Mouse (Mus musculus) CD4-positive, CD25-positive, alpha-beta regulatory T cell, adult 4 months (primary cell): ENCODE measurements around the gene Spon1. TPM values are rescaled to one million over a fixed set of nuclear protein-coding genes. Genes with fewer than 3 reads are reported as not detected.

Source experiments
- ATAC-seq: one replicate; pipeline ENCODE4 v1.8.0; 2017
- polyA plus RNA-seq, 2 experiments: library from polyadenylated mRNA; unstranded; fragments of 100-300 nt; shearing (Covaris generic); gene quantifications; one replicate each; pipeline ENCODE4 v1.2.1; 2017

Gene Spon1
- polyA plus RNA-seq, 2 experiments from 2014 or later = 1.1 TPM

DNA sequence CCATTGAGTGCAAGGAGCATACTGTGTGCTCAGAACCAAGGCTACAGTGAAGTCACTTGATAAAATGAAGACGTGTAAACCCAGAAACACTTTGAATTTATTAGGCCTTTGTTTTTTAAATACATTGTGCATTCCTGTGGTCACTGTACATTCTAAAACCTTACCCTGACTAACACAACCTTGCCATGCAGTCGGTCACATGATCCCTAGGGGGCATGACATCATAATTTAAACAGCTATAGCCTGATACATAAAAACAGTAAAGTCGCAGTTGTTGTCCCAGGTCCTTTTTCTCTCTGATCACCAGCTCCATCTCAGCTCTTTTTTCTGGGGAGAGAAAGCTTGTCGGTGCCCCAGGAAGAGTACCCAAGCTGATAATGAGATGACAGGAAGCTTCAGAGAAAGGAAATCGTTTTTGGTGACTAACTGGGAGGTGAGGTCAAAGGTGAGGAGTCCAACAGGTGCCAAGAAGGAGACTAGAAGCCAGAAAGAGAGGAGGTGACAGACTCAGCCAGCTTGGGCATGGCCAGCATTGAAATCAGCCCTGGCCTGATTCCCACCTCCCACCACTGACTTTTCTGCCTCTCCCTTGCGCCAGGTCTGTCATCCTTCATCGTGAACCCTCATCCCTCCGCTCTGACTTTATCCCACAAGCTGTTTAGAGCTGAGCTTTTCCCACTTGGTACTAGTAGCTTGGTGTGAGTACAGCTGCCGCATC is 246.1 kb downstream of the Spon1 start:
- ATAC-seq = no peak

DNA sequence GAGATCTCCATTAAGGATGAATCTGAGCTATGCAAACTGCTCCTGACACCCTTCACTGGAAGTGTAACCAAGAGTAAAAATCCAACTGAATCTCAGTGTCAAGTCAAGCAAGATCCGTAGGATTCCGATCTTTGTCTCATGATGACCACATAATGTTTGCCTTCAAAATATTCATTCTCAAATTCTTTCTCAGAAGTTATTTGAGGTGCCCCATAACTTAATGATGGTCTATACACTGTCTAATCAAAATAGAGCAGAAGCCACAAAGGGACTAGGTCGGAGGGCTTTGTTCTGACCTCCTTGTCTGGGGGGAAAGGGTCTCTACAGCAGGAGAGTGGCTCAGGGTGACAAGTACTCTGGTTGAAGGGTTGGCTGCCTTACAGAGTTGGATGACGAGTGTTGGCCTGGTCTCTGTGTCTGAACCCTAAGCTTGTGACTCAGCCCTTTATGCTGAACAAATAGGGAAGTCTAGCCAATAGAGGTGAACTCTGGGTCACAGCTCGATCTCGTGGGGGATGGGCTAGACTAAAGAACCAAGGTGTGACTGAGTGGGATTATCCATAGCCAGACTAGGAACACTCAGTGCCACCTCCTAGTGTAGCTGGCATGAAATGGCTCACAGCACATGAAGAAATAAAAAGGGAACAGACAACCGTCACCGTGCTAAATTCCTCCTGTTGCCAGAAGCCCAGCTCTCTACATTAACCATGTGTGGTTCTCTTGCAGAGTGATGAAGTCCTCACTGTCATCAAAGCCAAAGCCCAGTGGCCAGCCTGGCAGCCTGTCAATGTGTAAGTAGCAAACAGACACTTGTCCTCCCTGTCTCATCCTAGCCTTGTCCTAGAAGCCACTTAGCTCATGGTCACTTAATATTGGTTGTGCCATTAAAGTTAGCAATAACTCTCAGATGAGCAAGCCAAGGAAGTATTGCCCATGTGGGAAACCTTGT is 250.5 kb downstream of the Spon1 start:
- no peak for ATAC-seq

DNA sequence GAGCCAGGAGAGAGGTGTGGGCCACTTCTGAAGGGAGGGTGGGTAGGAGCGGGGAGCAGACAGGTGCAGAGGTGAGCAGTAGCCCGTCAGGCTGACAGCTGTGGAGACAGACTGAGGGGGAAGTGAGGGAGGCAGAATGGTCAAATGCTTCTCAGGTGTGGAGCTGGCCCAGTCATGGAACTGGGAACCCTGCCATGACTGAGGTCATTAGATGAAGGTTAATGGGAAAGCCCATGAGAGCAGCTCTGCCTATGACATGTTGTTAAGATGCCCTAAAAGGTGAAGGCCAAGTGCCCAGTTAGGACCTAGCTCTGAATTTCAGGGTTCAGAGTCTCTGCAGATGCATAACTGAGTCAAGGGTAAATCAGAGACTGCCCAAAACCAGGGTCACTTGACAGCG is 253.1 kb downstream of the Spon1 start:
- no peak for ATAC-seq

DNA sequence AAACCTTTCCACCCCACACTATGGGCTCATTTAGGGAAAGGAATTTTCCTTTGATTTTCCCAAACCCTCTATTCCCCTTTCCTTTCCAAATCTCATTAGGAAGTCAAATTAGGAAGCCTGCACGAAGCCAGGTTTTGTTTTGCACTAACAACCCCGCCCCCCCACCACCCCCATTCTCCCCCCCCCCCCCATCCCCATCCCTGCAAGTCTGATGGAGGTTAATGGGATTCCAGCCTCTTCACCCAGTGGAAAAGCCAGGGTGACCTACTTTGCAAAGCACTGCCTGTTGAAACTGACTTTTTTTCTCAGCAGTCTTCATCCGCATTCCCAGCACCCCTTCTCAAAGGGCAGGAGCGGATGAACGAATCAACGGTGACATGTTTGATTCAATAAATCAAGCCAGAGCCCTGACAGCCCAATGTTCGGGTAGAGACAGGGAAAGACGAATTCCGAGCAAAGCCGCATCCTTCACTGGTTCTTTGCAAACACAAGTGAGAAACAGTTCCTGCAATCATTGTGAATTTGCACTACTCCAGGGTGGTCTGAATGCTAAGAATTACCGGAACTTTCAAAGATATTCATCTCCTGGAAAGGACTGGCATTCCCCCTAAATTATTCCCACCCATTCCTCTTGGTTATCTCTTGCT is 254.4 kb downstream of the Spon1 start:
- ATAC-seq = peak; percentile 51

DNA sequence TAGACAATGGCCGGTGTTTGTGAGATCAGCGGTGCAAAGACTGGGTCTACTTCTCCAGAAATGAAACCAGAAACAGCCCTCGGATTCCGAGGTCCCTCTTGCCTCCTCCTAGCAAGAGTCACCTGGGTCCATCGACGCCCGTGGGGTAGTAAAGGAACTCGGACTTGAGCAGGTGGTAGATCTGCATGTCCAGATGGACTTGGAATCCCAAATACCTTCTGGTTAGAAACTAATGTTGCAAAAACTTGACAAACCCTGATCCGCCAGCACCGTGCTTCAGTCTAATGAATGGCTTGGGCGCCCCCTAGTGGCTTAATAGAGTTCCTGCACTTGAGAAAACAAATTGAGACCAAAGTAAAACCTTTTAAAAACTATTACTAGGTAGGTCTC is 254.9 kb downstream of the Spon1 start:
- peak; percentile 83 for ATAC-seq

DNA sequence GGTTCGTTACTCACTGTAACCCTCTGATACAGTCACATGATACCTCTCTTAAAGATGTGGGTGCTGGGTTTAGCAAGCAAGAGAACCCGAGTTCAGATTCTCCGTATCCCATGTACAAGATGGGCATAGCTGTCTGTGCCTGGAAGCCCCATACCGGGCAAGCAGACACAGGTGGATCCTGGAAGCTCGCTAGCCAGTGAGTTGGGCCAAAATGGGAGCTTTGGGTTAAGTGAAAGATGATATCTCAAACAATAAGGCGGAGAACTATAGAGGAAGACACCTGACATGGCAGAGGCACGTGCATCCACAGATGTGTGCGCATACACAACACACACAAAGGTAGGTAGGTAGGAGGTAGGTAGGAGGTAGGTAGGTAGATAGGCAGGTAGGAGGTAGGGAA is 261.1 kb downstream of the Spon1 start:
- no peak for ATAC-seq

DNA sequence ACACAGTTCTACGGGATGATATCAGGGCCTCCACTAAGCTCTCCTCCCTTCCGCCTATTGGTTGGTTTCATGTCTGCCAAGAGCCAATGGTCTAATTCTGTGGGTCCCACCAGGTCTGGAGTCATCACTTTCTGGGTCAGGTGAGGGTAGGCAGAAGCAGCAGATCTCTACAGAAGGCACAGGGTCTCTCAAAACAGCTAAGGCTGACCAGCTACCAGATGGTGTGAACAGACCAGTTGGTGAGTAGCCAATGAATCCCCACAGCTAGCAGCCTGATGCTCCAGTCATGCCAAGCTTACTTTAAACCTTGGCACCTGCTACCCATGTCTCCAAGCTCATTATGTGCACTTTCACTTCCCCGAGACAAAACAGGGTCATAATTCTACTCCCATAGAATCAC is 261.6 kb downstream of the Spon1 start:
- ATAC-seq = no peak

DNA sequence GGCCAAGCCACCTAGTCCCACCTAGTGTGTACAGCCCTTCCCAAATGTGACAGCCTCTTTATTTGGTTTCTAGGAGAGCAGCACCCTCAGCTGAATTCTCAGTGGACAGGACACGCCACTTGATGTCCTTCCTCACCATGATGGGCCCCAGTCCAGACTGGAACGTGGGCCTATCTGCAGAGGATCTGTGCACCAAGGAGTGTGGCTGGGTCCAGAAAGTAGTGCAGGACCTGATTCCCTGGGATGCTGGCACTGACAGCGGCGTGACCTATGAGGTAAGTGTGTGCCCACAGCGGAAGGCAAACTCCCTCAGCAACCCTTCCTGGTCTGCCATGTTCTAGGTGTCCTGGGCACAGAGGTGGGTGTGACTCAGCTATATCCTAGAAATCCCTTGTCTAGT is 263.0 kb downstream of the Spon1 start:
- no peak for ATAC-seq

DNA sequence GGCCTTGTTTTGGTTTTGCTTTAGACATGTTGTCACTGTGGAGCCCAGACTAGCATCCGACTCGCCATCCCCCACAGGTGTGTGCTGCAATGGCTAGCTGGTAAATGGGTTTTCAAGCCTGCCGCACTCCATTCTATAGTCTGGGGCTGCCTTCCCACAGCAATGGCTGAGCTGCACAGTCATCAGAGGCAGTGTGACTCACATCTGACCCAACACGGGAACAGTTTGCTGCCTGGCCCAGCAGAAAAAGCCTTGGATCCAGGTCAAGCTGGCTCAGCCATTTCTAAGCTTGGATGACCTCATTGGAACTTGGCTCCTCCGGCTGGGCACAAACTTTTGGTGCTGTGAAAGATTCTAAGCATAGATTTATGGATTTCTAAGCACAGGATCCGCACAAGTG is 263.8 kb downstream of the Spon1 start:
- no peak for ATAC-seq

DNA sequence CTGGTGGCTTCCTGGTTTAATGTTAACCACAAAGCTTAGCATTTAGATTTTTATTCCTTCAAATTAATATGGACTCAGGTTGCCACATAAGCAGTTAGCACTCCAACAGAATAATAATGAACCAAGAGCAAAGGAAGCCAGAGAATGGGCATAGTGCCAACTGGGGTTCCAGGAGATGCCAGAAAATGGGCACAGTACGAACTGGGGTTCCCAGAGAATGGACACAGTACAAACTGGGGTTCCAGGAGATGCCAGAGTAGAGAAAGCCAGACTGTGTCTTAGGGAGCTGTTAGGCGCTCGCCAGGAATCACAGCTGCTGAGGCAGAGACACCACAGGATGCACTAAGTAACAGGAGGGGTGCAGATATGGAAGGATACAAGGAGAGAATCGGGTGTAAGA is 271.4 kb downstream of the Spon1 start:
- ATAC-seq = no peak

DNA sequence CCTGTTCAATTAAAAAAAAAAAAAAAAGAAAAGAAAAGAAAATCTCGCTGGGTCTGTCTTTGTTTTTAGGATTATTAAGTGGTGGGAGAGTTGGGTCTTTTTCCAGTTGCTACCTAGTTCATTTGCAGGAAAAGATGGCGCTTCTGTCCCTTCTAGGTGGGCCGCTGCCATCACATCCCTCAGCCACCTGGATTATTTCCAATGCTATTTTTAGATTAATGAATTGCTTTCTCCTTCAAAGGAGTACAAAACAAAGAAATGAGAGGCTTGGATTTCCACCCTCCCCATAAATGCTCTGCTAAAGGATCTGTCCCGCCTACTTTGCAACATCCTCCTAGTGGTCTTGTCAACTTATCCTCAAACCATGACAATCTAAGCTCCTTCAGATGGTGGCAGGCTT is 275.6 kb downstream of the Spon1 start:
- no peak for ATAC-seq

DNA sequence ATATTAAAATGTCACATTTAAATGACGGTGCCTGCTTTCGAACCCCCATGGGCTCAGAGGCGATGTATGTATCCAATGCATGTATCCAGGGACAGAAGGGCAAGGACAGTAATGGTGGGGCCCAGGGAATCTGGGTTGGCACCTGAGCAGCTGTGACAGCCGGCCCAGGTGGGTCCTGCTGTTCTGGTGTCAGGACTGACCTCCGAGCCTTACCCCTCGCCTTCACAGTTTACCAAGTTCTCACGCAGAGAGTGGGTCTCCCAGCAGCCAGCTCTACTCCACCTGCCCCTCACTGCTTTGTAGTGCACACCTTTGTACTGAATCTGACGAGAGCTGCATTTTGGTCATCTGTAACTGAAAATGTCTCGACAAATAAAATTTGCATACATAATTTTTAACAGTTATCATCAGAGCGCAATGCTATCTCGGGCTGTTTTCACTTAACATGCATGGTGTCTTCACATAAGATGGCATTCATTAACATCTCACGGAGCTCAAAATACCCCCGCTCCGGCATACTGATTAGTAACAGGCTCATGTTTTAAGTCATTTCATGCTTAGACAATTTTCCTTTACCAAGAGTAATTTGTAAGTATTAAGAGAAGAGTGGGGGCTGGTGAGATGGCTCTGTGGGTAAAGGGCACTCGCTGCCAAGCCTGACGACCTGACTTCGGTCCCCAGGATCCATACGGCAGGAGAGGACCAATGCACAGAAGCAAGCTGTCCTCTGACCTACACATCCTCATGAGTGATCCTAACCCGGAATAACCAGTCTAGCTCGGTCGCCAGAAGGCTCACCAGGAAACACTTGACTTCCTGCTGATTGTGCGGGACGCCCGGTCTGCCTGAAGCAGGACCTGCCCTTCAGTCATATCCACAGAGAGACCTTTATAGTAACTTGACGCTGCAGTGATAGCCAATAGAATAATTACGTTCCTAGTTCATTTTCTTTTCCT is 277.5 kb downstream of the Spon1 start:
- ATAC-seq = no peak

DNA sequence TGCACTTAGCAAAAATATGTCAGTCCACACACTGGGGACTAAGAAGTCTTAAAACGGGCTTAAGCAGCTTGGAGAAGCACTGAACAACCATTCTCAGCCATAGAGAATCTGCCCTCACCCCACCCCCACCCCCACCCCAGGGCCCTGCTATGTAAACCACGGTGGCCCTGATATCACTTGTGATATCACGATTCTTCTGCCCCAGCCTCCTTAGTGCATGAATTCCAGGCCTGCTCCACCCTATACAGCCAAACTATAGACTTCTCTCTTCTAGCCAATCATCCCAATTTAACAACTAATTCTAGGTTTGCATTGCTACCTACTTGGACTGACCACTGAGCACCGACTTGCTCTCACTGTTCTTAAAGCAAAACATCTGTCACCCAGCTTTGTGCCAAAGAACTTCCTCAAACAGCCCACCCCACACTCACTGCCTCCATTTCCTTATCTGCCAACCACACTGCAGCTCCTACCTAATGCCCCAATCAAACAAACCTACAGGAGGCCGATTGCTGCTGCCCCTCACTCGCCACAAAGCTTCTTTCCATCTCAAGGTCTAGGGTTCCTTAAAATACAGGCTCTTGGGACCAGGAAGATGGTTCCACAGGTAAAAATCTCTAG is 278.2 kb downstream of the Spon1 start:
- ATAC-seq = no peak

DNA sequence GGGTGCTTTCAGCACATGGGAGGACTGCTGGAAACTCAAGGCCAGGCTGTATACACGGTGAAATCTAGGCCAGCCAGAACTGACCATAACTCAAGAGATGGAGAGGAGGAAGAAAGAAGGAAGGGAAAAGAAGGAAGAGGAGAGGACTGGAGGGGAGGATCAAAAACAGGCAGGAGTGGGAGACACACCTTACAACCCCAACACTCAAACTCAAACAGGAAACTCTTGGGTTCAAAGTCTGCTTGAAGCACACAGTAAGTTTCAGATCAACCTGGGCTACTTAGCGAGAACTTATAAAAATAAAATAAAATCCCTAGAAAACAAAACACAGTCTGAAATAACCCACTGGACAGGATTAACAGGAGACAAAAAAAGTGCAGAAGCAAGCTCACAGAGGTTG is 280.0 kb downstream of the Spon1 start:
- no peak for ATAC-seq

DNA sequence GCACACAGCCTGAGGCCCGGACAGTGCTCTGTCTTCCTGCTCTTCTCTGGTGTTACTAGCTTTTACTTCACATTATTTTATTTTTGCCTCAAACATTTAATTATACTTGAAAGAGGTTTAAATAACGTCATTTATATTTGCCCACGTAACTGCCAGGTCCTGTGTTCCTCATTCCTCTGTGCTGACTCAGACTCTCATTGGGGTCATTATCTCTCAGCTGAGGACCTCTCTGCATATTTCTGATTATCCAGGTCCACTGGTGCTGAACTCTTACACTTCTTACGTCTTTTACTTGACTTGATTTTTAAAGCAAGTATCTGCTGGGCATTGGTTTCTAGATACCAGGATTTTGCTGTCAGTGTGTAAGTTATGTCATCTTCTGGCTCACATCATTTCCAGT is 287.9 kb downstream of the Spon1 start:
- ATAC-seq = no peak

DNA sequence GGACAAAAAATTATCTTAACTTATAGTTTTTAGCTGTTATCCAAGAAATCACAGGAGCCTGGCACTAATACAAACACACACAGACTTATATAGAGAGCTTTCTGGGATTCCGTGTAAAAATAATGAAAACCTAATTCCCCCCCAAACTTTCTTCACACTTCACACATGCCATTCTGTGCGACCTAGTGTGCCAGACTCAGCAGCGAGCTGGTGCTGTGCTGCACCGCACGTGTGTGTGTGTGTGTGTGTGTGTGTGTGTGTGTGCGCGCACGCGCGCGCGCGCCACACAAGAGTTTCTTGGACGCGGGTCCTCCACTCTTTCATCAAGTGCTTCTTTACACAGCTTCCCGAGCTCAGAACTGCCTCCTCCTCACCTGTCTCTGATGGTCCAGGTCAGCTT is 292.4 kb downstream of the Spon1 start:
- ATAC-seq = no peak

DNA sequence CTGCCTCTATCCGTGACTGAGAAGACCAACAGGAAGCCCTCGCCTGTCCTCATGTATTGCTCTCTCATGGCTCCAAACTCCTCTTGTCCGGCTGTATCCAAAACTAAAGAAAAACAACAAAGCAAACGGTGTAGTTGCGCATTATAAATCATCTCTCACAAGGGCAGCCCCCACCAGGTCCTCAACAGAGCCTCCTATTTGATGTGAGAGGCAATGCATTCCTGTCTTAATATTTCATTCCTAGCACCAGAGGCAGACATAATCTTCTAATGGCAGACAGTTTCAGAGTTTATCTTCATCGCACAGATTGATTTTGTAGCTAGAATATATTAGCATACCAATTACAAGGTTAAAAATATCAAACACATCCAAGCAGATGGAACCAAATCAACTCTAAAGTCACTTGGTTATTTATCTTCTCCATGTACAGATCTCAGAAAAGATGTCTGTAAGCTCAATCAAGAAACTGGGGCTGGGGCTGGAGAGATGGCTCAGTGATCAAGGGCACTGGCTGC is 293.2 kb downstream of the Spon1 start:
- no peak for ATAC-seq

DNA sequence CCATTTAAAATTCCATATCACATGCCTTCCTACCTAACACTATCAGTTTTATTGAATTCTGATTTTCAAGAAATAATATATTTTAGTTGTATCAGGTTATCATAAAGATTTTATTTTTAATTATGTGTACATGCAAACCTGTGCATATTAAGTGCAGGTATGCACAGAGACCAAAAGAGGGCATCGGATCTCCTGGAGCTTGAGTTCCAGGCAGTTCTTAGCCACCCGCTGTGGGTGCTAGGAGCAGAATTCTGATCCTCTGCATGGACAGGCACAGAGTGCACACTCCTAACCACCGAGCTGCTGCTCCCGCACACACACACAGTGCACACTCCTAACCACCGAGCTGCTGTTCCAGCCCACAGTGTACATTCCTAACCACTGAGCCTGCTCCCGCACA is 294.6 kb downstream of the Spon1 start:
- ATAC-seq = no peak

DNA sequence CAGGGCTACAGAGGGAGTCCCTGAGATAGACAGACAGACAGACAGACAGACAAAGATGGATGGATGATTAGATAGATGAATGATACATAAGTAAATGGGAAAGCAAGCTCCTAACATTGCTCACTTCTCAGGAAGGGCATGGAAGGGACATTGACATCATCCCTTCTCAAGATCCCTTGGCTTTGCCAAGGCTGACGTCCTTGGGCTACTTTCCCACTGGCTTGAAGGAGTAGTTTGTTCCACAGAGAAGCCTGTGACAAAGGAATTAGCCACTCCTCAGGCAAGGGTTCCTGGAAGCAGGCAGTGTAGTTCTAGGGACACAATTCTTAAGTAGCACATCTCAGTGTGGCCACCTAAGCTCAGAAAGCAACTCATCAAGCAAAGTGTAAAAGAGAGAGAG is 296.7 kb downstream of the Spon1 start:
- no peak for ATAC-seq

DNA sequence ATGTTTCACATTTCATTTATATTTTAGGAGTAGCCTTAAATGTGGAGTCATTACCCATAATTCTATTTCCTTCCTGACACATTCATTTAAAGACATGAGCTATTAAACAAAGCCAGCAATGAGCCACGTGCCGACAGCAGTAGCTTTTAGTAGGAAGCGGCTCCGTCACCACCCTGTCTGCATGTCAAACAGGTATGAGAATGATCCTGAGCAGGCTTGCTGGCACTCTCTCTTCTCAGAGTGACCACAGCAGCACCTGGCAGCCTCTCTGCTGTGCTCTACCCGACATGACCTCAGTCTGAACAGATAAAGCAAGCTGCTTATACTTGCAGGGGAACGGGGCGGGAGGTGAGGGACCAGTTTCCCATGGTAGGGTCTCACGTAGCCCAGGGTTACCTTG is 297.7 kb downstream of the Spon1 start:
- no peak for ATAC-seq

DNA sequence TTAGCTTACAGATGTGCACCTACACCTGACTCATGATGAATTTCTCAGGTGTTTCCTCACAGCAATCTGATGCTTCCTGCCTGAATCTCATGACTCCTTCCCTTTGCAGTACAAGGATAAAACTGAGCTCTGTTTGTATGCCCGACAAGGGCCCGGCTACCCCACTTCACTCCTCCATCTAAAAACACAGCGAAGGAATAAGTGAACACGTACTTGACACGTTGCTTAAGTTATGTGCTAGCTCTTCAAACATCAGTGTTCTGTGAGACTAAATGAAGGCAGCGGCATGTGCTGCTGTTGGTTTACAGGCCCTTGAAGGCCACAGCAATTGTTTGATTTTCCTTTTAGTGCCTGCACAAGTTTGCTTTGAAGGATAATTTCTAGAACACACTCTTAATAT is 298.2 kb downstream of the Spon1 start:
- ATAC-seq = no peak
